Mouse (Mus musculus): ENCODE results near the gene Hist1h4h.

DNA sequence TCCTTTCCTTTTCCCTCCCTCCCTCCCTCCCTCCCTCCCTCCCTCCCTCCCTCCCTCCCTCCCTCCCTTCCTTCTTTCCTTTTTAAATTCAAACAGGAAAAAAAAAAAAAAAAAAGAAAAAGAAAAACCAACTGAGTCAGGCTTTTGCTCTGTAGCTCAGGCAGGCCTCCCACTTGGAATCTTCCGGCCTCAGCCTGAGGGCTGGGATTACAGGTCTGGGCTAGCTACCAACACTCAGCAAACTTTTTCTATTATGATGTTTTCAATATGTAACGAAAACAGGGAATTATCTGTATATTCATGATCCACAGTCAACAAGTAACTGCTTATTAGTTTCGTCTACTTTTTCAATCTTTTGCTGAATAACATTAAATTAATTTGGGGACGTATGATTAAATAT, 27.9 kb upstream of the Hist1h4h start:
- TF ChIP-seq CTCF (IDR thresholded peaks at IDR 0.05; ENCODE audit: low read depth, low read length), result no peak
- TF ChIP-seq POLR2A (IDR thresholded peaks at IDR 0.05; ENCODE audit: insufficient read depth, low read length), result no peak
